Comparison of ENCODE assay signal across 27 mouse cellular contexts in the genomic region with DNA sequence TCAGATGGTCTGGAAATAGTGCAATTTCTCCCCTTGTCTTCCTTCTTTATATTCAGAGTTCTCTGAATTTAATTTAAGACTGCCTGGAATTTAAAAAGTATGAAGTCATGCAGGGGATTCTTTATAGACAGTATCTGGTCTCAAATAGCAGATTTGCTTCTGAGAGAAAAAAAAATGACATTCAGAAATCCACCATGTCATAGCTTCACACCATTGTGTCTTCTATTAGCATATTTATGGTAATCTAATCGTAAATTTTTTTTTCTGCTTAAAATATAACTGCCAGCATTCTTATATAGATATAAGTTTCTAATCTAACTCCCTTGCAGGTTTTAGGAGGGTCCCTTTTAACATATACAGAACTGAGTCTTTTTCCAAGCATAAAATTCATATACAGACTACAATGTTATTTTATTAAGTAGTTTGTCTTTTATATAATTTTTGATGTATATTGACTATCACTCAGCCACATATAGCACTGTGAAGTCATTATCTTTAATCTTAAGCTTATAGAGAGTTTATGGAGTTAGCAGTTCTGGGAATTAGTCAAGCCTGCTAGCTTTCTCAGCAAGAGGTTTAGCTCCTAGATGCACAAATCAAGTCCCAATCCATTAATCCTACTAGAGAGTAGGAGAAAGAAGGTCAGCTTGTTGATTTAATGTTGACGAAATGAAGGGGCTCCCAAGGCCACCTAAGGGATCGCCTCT. TPM values are rescaled to one million over a fixed set of nuclear protein-coding genes. Genes with fewer than 3 reads are reported as not detected.
A peak's percentile ranks its signal among the peaks of the same experiment; 100 is the strongest.
DNase-seq lines count a peak whose midpoint lies in the region; ATAC-seq and TF ChIP-seq lines count a peak whose summit lies in the region.
"Had no signal": no experiment of that assay in that cellular context is flagged by ENCODE, and none has a peak within 500 bp of the region (broad histone marks: within the 10 kb centered on the region; RNA-seq: fewer than 3 reads in every experiment).

No protein-coding gene starts in this region.

- no peaks in the 10 kb centered on the region for H3K36me3 ChIP-seq in kidney, embryonic 15.5 days
- H3K36me3 ChIP-seq in hindbrain, embryonic 11.5 days (ENCODE audit: control insufficient read depth, insufficient read depth, low read length): no peaks in the 10 kb centered on the region
- H3K36me3 ChIP-seq in hindbrain, postnatal 0 days (ENCODE audit: insufficient read depth, low read length): no peaks in the 10 kb centered on the region
- no peaks in the 10 kb centered on the region for H3K36me3 ChIP-seq in neural tube, embryonic 14.5 days (ENCODE audit: control insufficient read depth, insufficient read depth, low read length)
- H3K36me3 ChIP-seq: embryonic facial prominence, embryonic 13.5 days; heart, embryonic 13.5 days; lung, embryonic 15.5 days had no signal

- ATAC-seq in kidney, embryonic 15.5 days (replicated peaks; ENCODE audit: low FRiP score): no peak
- ATAC-seq in hindbrain, embryonic 11.5 days (ENCODE audit: low FRiP score): peak; percentile 22; the same call in 1 of the 2 replicates
- no peak for ATAC-seq in hindbrain, postnatal 0 days
- 0 out of 2 replicates have a peak, but pooled peaks have one; percentile 19 for ATAC-seq in neural tube, embryonic 14.5 days (ENCODE audit: low read depth)

- 41% methylated on average over 3 of the region's 3 CpGs for WGBS in kidney, embryonic 15.5 days
- WGBS in hindbrain, embryonic 11.5 days: 41% methylated on average over 3 of the region's 3 CpGs
- WGBS in hindbrain, postnatal 0 days: 22% methylated on average over 3 of the region's 3 CpGs
- WGBS in neural tube, embryonic 14.5 days: 15% methylated on average over 3 of the region's 3 CpGs

- no peak overlapping the region for H3K4me2 ChIP-seq in kidney, embryonic 15.5 days
- no peak overlapping the region for H3K4me2 ChIP-seq in hindbrain, embryonic 11.5 days (replicated peaks; ENCODE audit: low read depth, low read length)
- peak overlapping the region; percentile 33; the same call in 1 of the 2 replicates for H3K4me2 ChIP-seq in hindbrain, postnatal 0 days (ENCODE audit: low read depth, low read length)
- no peak overlapping the region; the same call in 1 of the 2 replicates for H3K4me2 ChIP-seq in neural tube, embryonic 14.5 days (ENCODE audit: low read depth, low read length)
- H3K4me2 ChIP-seq: embryonic facial prominence, embryonic 13.5 days; heart, embryonic 13.5 days; lung, embryonic 15.5 days had no signal

- no peaks in the 10 kb centered on the region for H3K9me3 ChIP-seq in kidney, embryonic 15.5 days (replicated peaks)
- H3K9me3 ChIP-seq in hindbrain, embryonic 11.5 days (ENCODE audit: control insufficient read depth, low read length): no peaks in the 10 kb centered on the region
- H3K9me3 ChIP-seq in hindbrain, postnatal 0 days (ENCODE audit: low read length): no peaks in the 10 kb centered on the region
- no peaks in the 10 kb centered on the region for H3K9me3 ChIP-seq in neural tube, embryonic 14.5 days (ENCODE audit: control insufficient read depth, low read length)
- H3K9me3 ChIP-seq: lung, embryonic 15.5 days had no signal

- H3K4me1 ChIP-seq in kidney, embryonic 15.5 days: peaks cover 13% of the 10 kb centered on the region; the same call in 1 of the 2 replicates
- no peaks in the 10 kb centered on the region for H3K4me1 ChIP-seq in hindbrain, embryonic 11.5 days (replicated peaks; ENCODE audit: control insufficient read depth, insufficient read depth, low read length)
- H3K4me1 ChIP-seq in hindbrain, postnatal 0 days (ENCODE audit: insufficient read depth, low read length): no peaks in the 10 kb centered on the region
- H3K4me1 ChIP-seq in neural tube, embryonic 14.5 days (ENCODE audit: control insufficient read depth, insufficient read depth, low read length): no peaks in the 10 kb centered on the region
- H3K4me1 ChIP-seq: embryonic facial prominence, embryonic 13.5 days; heart, embryonic 13.5 days; lung, embryonic 15.5 days had no signal

- H3K27ac ChIP-seq in kidney, embryonic 15.5 days: 0 out of 2 replicates have a peak overlapping the region, but pooled peaks have one; percentile 32
- H3K27ac ChIP-seq in hindbrain, embryonic 11.5 days (ENCODE audit: low read depth, low read length): peak overlapping the region; percentile 68
- H3K27ac ChIP-seq in hindbrain, postnatal 0 days: peak overlapping the region; percentile 66; the same call in 1 of the 2 replicates
- no peak overlapping the region for H3K27ac ChIP-seq in neural tube, embryonic 14.5 days (ENCODE audit: low read depth, low read length)
- H3K27ac ChIP-seq: embryonic facial prominence, embryonic 13.5 days; gastrocnemius, adult 2 months; heart, embryonic 13.5 days; liver, embryonic 14.5 days; lung, embryonic 15.5 days; macrophage; stomach, postnatal 0 days had no signal

- no peak overlapping the region for H3K9ac ChIP-seq in kidney, embryonic 15.5 days
- no peak overlapping the region for H3K9ac ChIP-seq in hindbrain, embryonic 11.5 days (ENCODE audit: low read depth, low read length)
- no peak overlapping the region for H3K9ac ChIP-seq in hindbrain, postnatal 0 days (replicated peaks; ENCODE audit: low read length)
- H3K9ac ChIP-seq in neural tube, embryonic 14.5 days (replicated peaks; ENCODE audit: low read depth, low read length): no peak overlapping the region
- H3K9ac ChIP-seq: embryonic facial prominence, embryonic 13.5 days; heart, embryonic 13.5 days; liver, embryonic 14.5 days; lung, embryonic 15.5 days had no signal

- no peak for DNase-seq in kidney, adult 8-10 months
- no peak for DNase-seq in hindbrain, embryonic 11.5 days (ENCODE audit: low spot score)
- no peak for DNase-seq in hindbrain, postnatal 0 days (ENCODE audit: low spot score)
- no peak for DNase-seq in thymus, postnatal 0 days (ENCODE audit: low spot score)
- DNase-seq in right cerebral cortex, postnatal 36 days (ENCODE audit: low spot score in 2 of 2): no peak
- no peak for DNase-seq in MN1 (ENCODE audit: low spot score)
- DNase-seq: cerebellum, adult 9-11 months; gastrocnemius, adult 2 months; kidney, adult 9 months; layer of hippocampus, postnatal 36 days; right cerebral cortex, postnatal 4 days; thymus, postnatal 14 days had no signal

- H3K4me3 ChIP-seq in kidney, embryonic 15.5 days (replicated peaks): no peak overlapping the region
- H3K4me3 ChIP-seq in hindbrain, embryonic 11.5 days (ENCODE audit: low read depth, low read length): no peak overlapping the region
- no peak overlapping the region for H3K4me3 ChIP-seq in hindbrain, postnatal 0 days (ENCODE audit: low read length)
- H3K4me3 ChIP-seq in neural tube, embryonic 14.5 days (ENCODE audit: low read depth, low read length): no peak overlapping the region
- H3K4me3 ChIP-seq: embryonic facial prominence, embryonic 13.5 days; gastrocnemius, adult 2 months; heart, embryonic 13.5 days; lung, embryonic 15.5 days had no signal

- H3K27me3 ChIP-seq in kidney, embryonic 15.5 days: no peaks in the 10 kb centered on the region
- H3K27me3 ChIP-seq in hindbrain, embryonic 11.5 days (ENCODE audit: control insufficient read depth, insufficient read depth, low read length): no peaks in the 10 kb centered on the region
- no peaks in the 10 kb centered on the region for H3K27me3 ChIP-seq in hindbrain, postnatal 0 days (ENCODE audit: insufficient read depth, low read length)
- no peaks in the 10 kb centered on the region for H3K27me3 ChIP-seq in neural tube, embryonic 14.5 days (ENCODE audit: control insufficient read depth, insufficient read depth, low read length)
- H3K27me3 ChIP-seq: CH12.LX; embryonic facial prominence, embryonic 13.5 days; heart, embryonic 13.5 days; lung, embryonic 15.5 days had no signal

- no peak for TF ChIP-seq CTCF in hindbrain, postnatal 0 days (IDR thresholded peaks at IDR 0.05; ENCODE audit: low read depth)

RNA-seq across cellular contexts. Expression of gene A930009A15Rik, which starts 2.1 kb away (rescaled TPM):
- polyA plus RNA-seq in kidney, embryonic 15.5 days (2015; fragmentation: Nextera tagmentation; extraction: Ambion mirVana): 0.21 and 0.22 TPM in 2 replicates
- 0.35 and 0.40 TPM in 2 replicates for polyA plus RNA-seq in hindbrain, embryonic 11.5 days (2014; fragmentation: Nextera tagmentation; extraction: Ambion mirVana)
- 1.3 TPM in 1 of 2 replicates, not detected in the other for total RNA-seq in hindbrain, postnatal 0 days (2014; rRNA removed)
- 4.0 and 5.0 TPM in 2 replicates for polyA plus RNA-seq in hindbrain, postnatal 0 days (2015; fragmentation: Nextera tagmentation; extraction: Ambion mirVana)
- polyA plus RNA-seq in neural tube, embryonic 14.5 days (2014; fragmentation: Nextera tagmentation; extraction: Ambion mirVana): 0.35 and 0.36 TPM in 2 replicates
- not detected in 2 replicates for polyA plus RNA-seq in thymus, postnatal 0 days (2015; fragmentation: Nextera tagmentation; extraction: Ambion mirVana)
- total RNA-seq: CH12.LX; gastrocnemius, adult 2 months; granulocyte monocyte progenitor cell, adult 5-6 weeks; heart, postnatal 25 days; neutrophil, adult 5-6 weeks had no signal
- polyA plus RNA-seq: embryonic facial prominence, embryonic 13.5 days; heart, embryonic 13.5 days; intestine, embryonic 14.5 days; large intestine, adult 2 months; limb, embryonic 14.5 days; liver, embryonic 14.5 days; lung, embryonic 15.5 days; macrophage; stomach, postnatal 0 days had no signal

RNA-seq across cellular contexts. Expression of gene Lgr5, which starts 15.7 kb away (rescaled TPM):
- polyA plus RNA-seq in kidney, embryonic 15.5 days (2015; fragmentation: Nextera tagmentation; extraction: Ambion mirVana): 6.9 and 7.8 TPM in 2 replicates
- 6.4 and 6.7 TPM in 2 replicates for polyA plus RNA-seq in hindbrain, embryonic 11.5 days (2014; fragmentation: Nextera tagmentation; extraction: Ambion mirVana)
- total RNA-seq in hindbrain, postnatal 0 days (2014; rRNA removed): 2.3 and 3.3 TPM in 2 replicates
- 2.6 and 3.0 TPM in 2 replicates for polyA plus RNA-seq in hindbrain, postnatal 0 days (2015; fragmentation: Nextera tagmentation; extraction: Ambion mirVana)
- polyA plus RNA-seq in neural tube, embryonic 14.5 days (2014; fragmentation: Nextera tagmentation; extraction: Ambion mirVana): 3.0 and 5.3 TPM in 2 replicates
- 0.04 and 0.07 TPM in 2 replicates for polyA plus RNA-seq in thymus, postnatal 0 days (2015; fragmentation: Nextera tagmentation; extraction: Ambion mirVana)
- total RNA-seq: CH12.LX; gastrocnemius, adult 2 months; granulocyte monocyte progenitor cell, adult 5-6 weeks had no signal
- polyA plus RNA-seq: macrophage had no signal

Comparison
In these comparisons a context has a peak if more than half of its experiments do, and no peak if none do; other contexts are left out.
1. ATAC-seq: peak in hindbrain, embryonic 11.5 days (single experiment) and neural tube, embryonic 14.5 days (single experiment); none in kidney, embryonic 15.5 days (single experiment) and hindbrain, postnatal 0 days (single experiment).